Mouse (Mus musculus) macrophage (primary cell): Measurements from ENCODE around the gene Zfp263. TPM values are rescaled to one million over a fixed set of nuclear protein-coding genes. Genes with fewer than 3 reads are reported as not detected.

Experiments
- H3K27ac ChIP-seq: fragments of 350-480 bp; formaldehyde crosslinking; 2 replicates; pipeline ENCODE4 v1.9.0; 2021
- H3K36me3 ChIP-seq: fragments of 350-480 bp; formaldehyde crosslinking; 2 replicates; pipeline ENCODE4 v1.9.0; 2021; ENCODE audit errors: inconsistent target
- H3K4me3 ChIP-seq: fragments of 350-480 bp; formaldehyde crosslinking; 2 replicates; pipeline ENCODE4 v1.9.0; 2021; ENCODE audit errors: inconsistent target
- H3K79me2 ChIP-seq: fragments of 350-480 bp; formaldehyde crosslinking; 2 replicates; pipeline ENCODE4 v1.9.0; 2021; ENCODE audit errors: inconsistent target
- WGBS: methylation state at CpG from one replicate; pipeline ENCODE4 v1.1.7; 2026; ENCODE audit warnings: inconsistent platforms; ENCODE audit not compliant: missing documents; 5-methylcytosine and 5-hydroxymethylcytosine counted together
- polyA plus RNA-seq: library from polyadenylated mRNA; stranded (reverse); fragments of 250-400 nt; gene quantifications from 3 replicates; pipeline ENCODE4 v1.2.4, GENCODE M21; 2018; ENCODE audit warnings: inconsistent platforms

Gene Zfp263
- polyA plus RNA-seq, 1 experiment from 2014 or later = 51.2 TPM

- H3K79me2 ChIP-seq = no peaks in the 10 kb centered on the region
- no peaks in the 10 kb centered on the region for H3K36me3 ChIP-seq
- H3K27ac ChIP-seq = no peak overlapping the region
- no peak overlapping the region for H3K4me3 ChIP-seq
- 98% methylated on average over 4 of the region's 4 CpGs for WGBS
Observed at GRCm38 (mm10) chr16:3771603-3772002, 27.7 kb downstream of the Zfp263 start.

- Histone ChIP-seq H3K27ac (no peak overlapping the region), H3K79me2 (no peaks in the 10 kb centered on the region), H3K4me3 (no peak overlapping the region), H3K36me3 (no peaks in the 10 kb centered on the region)
- 57% methylated on average over 3 of the region's 3 CpGs for WGBS
Observed at GRCm38 (mm10) chr16:3776365-3776764, 32.5 kb downstream of the Zfp263 start.

GRCm38 (mm10) chr16:3777986-3778385 lies 34.1 kb downstream of the Zfp263 start:
- 93% methylated on average over 3 of the region's 3 CpGs for WGBS
- no peak overlapping the region for H3K4me3 ChIP-seq
- no peak overlapping the region for H3K27ac ChIP-seq
- H3K36me3 ChIP-seq = no peaks in the 10 kb centered on the region
- no peaks in the 10 kb centered on the region for H3K79me2 ChIP-seq

GRCm38 (mm10) chr16:3781237-3781636 lies 37.3 kb downstream of the Zfp263 start:
- no peak overlapping the region for H3K4me3 ChIP-seq
- H3K36me3 ChIP-seq = no peaks in the 10 kb centered on the region
- no peaks in the 10 kb centered on the region for H3K79me2 ChIP-seq
- no peak overlapping the region for H3K27ac ChIP-seq

GRCm38 (mm10) chr16:3788394-3788793 lies 44.5 kb downstream of the Zfp263 start:
- no peak overlapping the region for H3K27ac ChIP-seq
- no peaks in the 10 kb centered on the region for H3K79me2 ChIP-seq

More at GRCm38 (mm10) chr16:3788394-3788793, 44.5 kb downstream of the Zfp263 start:
- no peak overlapping the region for H3K4me3 ChIP-seq
- no peaks in the 10 kb centered on the region for H3K36me3 ChIP-seq

Other genes with a start within 250 kb of the Zfp263 start
- not detected in 3 replicates for gene Olfr161, start 153.1 kb upstream of the Zfp263 start, polyA plus RNA-seq
- gene Mefv, start 26.0 kb upstream of the Zfp263 start, polyA plus RNA-seq = 2.8 to 7.3 TPM (median 3.5 TPM) in 3 replicates
- not detected in 3 replicates for gene Olfr15, start 86.8 kb downstream of the Zfp263 start, polyA plus RNA-seq
- gene Zfp174, start 103.2 kb downstream of the Zfp263 start, polyA plus RNA-seq = 0.63 to 0.84 TPM (median 0.82 TPM) in 3 replicates
- gene Naa60, start 128.3 kb downstream of the Zfp263 start, polyA plus RNA-seq = 62.3 to 107 TPM (median 75.6 TPM) in 3 replicates
- gene Zfp597, start 140.5 kb downstream of the Zfp263 start, polyA plus RNA-seq = 4.2 to 8.0 TPM (median 6.2 TPM) in 3 replicates
- 1.2 TPM in 1 of 3 replicates, not detected in the others for gene Gm20695, start 140.6 kb downstream of the Zfp263 start, polyA plus RNA-seq
- gene 1700037C18Rik, start 164.6 kb downstream of the Zfp263 start, polyA plus RNA-seq = 1.4 to 3.0 TPM (median 2.9 TPM) in 3 replicates
- gene Cluap1, start 164.7 kb downstream of the Zfp263 start, polyA plus RNA-seq = 6.1 to 9.4 TPM (median 7.9 TPM) in 3 replicates
- gene Nlrc3, start 232.5 kb downstream of the Zfp263 start, polyA plus RNA-seq = 4.1 to 9.1 TPM (median 5.7 TPM) in 3 replicates